Mouse (Mus musculus) ES-E14 (cell line): ENCODE results near the gene Siglec1.

Experiments used
- MAFK ChIP-seq: IDR thresholded peaks from 2 replicates; pipeline ENCODE4 v1.6.1; 2014; ENCODE audit warnings: mild to moderate bottlenecking, low read depth, low read length, inconsistent platforms; ENCODE audit not compliant: insufficient read depth
- ZC3H11A ChIP-seq: IDR thresholded peaks from 2 replicates; pipeline ENCODE4 v1.6.1; 2012; ENCODE audit warnings: low read depth, mild to moderate bottlenecking, inconsistent platforms, low read length, borderline replicate concordance
- ZNF384 ChIP-seq: IDR thresholded peaks from 2 replicates; pipeline ENCODE4 v1.6.1; 2012; ENCODE audit warnings: low read depth, low read length, inconsistent platforms

- no peak for TF ChIP-seq ZNF384
- TF ChIP-seq ZC3H11A: no peak
- no peak for TF ChIP-seq MAFK
These were observed 3.1 kb upstream of the Siglec1 start for GRCm38 (mm10) chr2:131089634-131090033.
